Mouse (Mus musculus) heart, postnatal 25 days (tissue): ENCODE measurements around the gene Stkld1. TPM values are rescaled to one million over a fixed set of nuclear protein-coding genes. Genes with fewer than 3 reads are reported as not detected.
A peak's percentile ranks its signal among the peaks of the same experiment; 100 is the strongest.
"Not testable (repeated sequence)": the region's sequence is repeated elsewhere in the genome, so short reads cannot be mapped to it uniquely, and the experiment has no call there.

Source experiments
- DNase-seq: peaks from one replicate; pipeline ENCODE4 v3.0.0; 2022; ENCODE audit warnings: low spot score
- intact Hi-C: fragments of 180-260 bp; cut with DNase I; formaldehyde crosslinking; loops from one replicate; pipeline ENCODE4 v1.15.1; 2025
- total RNA-seq, 2 experiments: library from RNA; stranded (reverse); gene quantifications; 2 replicates each; pipeline ENCODE4 v1.2.3; 2021

Stkld1 gene
- total RNA-seq = not detected

- intact Hi-C loops = loop anchor here (2.0 to 5.0 kb wide), 3 partner anchors 17 to 304 kb away; partner anchors contain the start of genes Surf1 and Surf2
- DNase-seq = peak; percentile 86
Observed at GRCm38 (mm10) chr2:26933304-26934055, at the start of gene Stkld1, which contains the start of gene Surf4. Gene Stkld1 (plus strand): TSS chr2:26934047. Gene Surf4 (minus strand): TSS chr2:26933928.

GRCm38 (mm10) chr2:26885541-26885940 is 48.3 kb upstream of the Stkld1 start:
- DNase-seq, intact Hi-C loops: not testable (repeated sequence)

GRCm38 (mm10) chr2:26886170-26886569 is 47.7 kb upstream of the Stkld1 start:
- DNase-seq, intact Hi-C loops: not testable (repeated sequence)

- DNase-seq = no peak
- intact Hi-C loops = no loop called here
Observed at GRCm38 (mm10) chr2:26895898-26896297, 37.9 kb upstream of the Stkld1 start.

- no peak for DNase-seq
- intact Hi-C loops = loop anchor here (2.0 to 10.0 kb wide), 4 partner anchors 62 to 1396 kb away; partner anchors contain the start of genes C8g, Fbxw5, Rexo4 and Sec16a
Observed at GRCm38 (mm10) chr2:26900731-26901130, 33.1 kb upstream of the Stkld1 start.

GRCm38 (mm10) chr2:26901834-26902400 is 31.9 kb upstream of the Stkld1 start:
- DNase-seq = no peak
- intact Hi-C loops = loop anchor here (2.0 to 10.0 kb wide), 4 partner anchors 60 to 1397 kb away; partner anchors contain the start of genes C8g, Fbxw5, Rexo4 and Sec16a

- intact Hi-C loops = loop anchor here (5.0 to 10.0 kb wide), 3 partner anchors 60 to 1398 kb away; partner anchors contain the start of genes C8g, Fbxw5, Rexo4 and Sec16a
Observed at GRCm38 (mm10) chr2:26902467-26903220, 31.2 kb upstream of the Stkld1 start, which contains the start of gene Surf6. Gene Surf6 (minus strand): TSS chr2:26902879.

GRCm38 (mm10) chr2:26903311-26903710 is 30.5 kb upstream of the Stkld1 start:
- no peak for DNase-seq
- intact Hi-C loops = loop anchor here (5.0 to 10.0 kb wide), 3 partner anchors 59 to 1399 kb away; partner anchors contain the start of genes C8g, Fbxw5, Rexo4 and Sec16a

More at GRCm38 (mm10) chr2:26902467-26903220, 31.2 kb upstream of the Stkld1 start, which contains the start of gene Surf6:
- DNase-seq = peak; percentile 89

GRCm38 (mm10) chr2:26905936-26906335 is 27.9 kb upstream of the Stkld1 start:
- DNase-seq = no peak
- intact Hi-C loops = loop anchor here (10.0 kb wide), 2 partner anchors 461 to 1401 kb away; partner anchors contain the start of genes C8g, Fbxw5 and Sec16a

GRCm38 (mm10) chr2:26906431-26906830 is 27.4 kb upstream of the Stkld1 start:
- DNase-seq = no peak
- intact Hi-C loops = loop anchor here (10.0 kb wide), 2 partner anchors 462 to 1402 kb away; partner anchors contain the start of genes C8g, Fbxw5 and Sec16a

GRCm38 (mm10) chr2:26907109-26907508 is 26.7 kb upstream of the Stkld1 start:
- intact Hi-C loops = loop anchor here (10.0 kb wide), 2 partner anchors 462 to 1402 kb away; partner anchors contain the start of genes C8g, Fbxw5 and Sec16a
- DNase-seq = no peak

- DNase-seq = no peak
- intact Hi-C loops = loop anchor here (10.0 kb wide), 2 partner anchors 464 to 1404 kb away; partner anchors contain the start of genes C8g, Fbxw5 and Sec16a
Observed at GRCm38 (mm10) chr2:26908710-26909386, 25.0 kb upstream of the Stkld1 start.

GRCm38 (mm10) chr2:26909387-26909784 is 24.5 kb upstream of the Stkld1 start:
- intact Hi-C loops = loop anchor here (10.0 kb wide), 2 partner anchors 465 to 1405 kb away; partner anchors contain the start of genes C8g, Fbxw5 and Sec16a

GRCm38 (mm10) chr2:26910124-26910993 is 23.5 kb upstream of the Stkld1 start, which contains the start of the genes Med22 and Rpl7a:
Gene Med22 (minus strand): TSS chr2:26910677.
Gene Rpl7a (plus strand): TSS chr2:26910764.
- intact Hi-C loops = loop anchor here (5.0 kb wide), 1 partner anchor 97 kb away; the partner anchor contains the start of gene Cacfd1
- peak; percentile 99 for DNase-seq

More at GRCm38 (mm10) chr2:26909387-26909784, 24.5 kb upstream of the Stkld1 start:
- DNase-seq = no peak

- intact Hi-C loops = loop anchor here (5.0 kb wide), 1 partner anchor 96 kb away; the partner anchor contains the start of gene Cacfd1
- DNase-seq = no peak
Observed at GRCm38 (mm10) chr2:26910994-26911765, 22.7 kb upstream of the Stkld1 start.

GRCm38 (mm10) chr2:26912253-26912770 is 21.5 kb upstream of the Stkld1 start:
- intact Hi-C loops = loop anchor here (5.0 kb wide), 1 partner anchor 95 kb away; the partner anchor contains the start of gene Cacfd1
- no peak for DNase-seq
